Mouse (Mus musculus) testis, adult 2 months (tissue): ENCODE results near the gene Vps37d.

Experiments
- CTCF ChIP-seq: fragments of 200-500 bp; IDR thresholded peaks from 2 replicates; pipeline ENCODE4 v1.5.1; 2012; ENCODE audit warnings: low read depth, mild to moderate bottlenecking, inconsistent platforms, low read length, moderate library complexity; ENCODE audit not compliant: control insufficient read depth, insufficient read depth, insufficient replicate concordance
- POLR2A ChIP-seq: fragments of 200-500 bp; IDR thresholded peaks from 2 replicates; pipeline ENCODE4 v1.6.1; 2012; ENCODE audit warnings: low read depth, mild to moderate bottlenecking, inconsistent platforms, low read length, moderate library complexity; ENCODE audit not compliant: control insufficient read depth

GRCm38 (mm10) chr5:135079578-135079977 is 1.5 kb upstream of the Vps37d start:
- TF ChIP-seq CTCF (no peak), POLR2A (no peak)
